Mouse (Mus musculus): ENCODE measurements around the gene Slc1a2. TPM values are rescaled to one million over a fixed set of nuclear protein-coding genes. Genes with fewer than 3 reads are reported as not detected.
A peak's percentile ranks its signal among the peaks of the same experiment; 100 is the strongest.

Gene Slc1a2
- polyA plus RNA-seq, 1 experiment: 0.90 TPM

GRCm38 (mm10) chr2:102636116-102636600 lies 22.3 kb upstream of the Slc1a2 start:
- TF ChIP-seq CTCF (IDR thresholded peaks at IDR 0.05; ENCODE audit: borderline replicate concordance, insufficient read depth, low read length) (no peak), POLR2A (IDR thresholded peaks at IDR 0.05; ENCODE audit: low read depth, low read length) (no peak)
- Histone ChIP-seq H3K4me1 (ENCODE audit: control insufficient read depth, insufficient read depth, low read length) (no peaks in the 10 kb centered on the region), H3K27ac (ENCODE audit: insufficient read depth, low read length) (no peak overlapping the region), H3K4me3 (ENCODE audit: insufficient read depth, low read length) (no peak overlapping the region)

- TF ChIP-seq CTCF (IDR thresholded peaks at IDR 0.05; ENCODE audit: borderline replicate concordance, insufficient read depth, low read length) (no peak), POLR2A (IDR thresholded peaks at IDR 0.05; ENCODE audit: low read depth, low read length) (no peak)
- Histone ChIP-seq H3K4me1 (ENCODE audit: control insufficient read depth, insufficient read depth, low read length) (no peaks in the 10 kb centered on the region), H3K4me3 (ENCODE audit: insufficient read depth, low read length) (no peak overlapping the region), H3K27ac (ENCODE audit: insufficient read depth, low read length) (no peak overlapping the region)
Observed at GRCm38 (mm10) chr2:102638140-102638539, 20.3 kb upstream of the Slc1a2 start.

- Histone ChIP-seq H3K4me3 (ENCODE audit: insufficient read depth, low read length) (no peak overlapping the region), H3K4me1 (ENCODE audit: control insufficient read depth, insufficient read depth, low read length) (no peaks in the 10 kb centered on the region), H3K27ac (ENCODE audit: insufficient read depth, low read length) (no peak overlapping the region)
- TF ChIP-seq CTCF (IDR thresholded peaks at IDR 0.05; ENCODE audit: borderline replicate concordance, insufficient read depth, low read length) (no peak), POLR2A (IDR thresholded peaks at IDR 0.05; ENCODE audit: low read depth, low read length) (no peak)
Observed at GRCm38 (mm10) chr2:102638690-102639089, 19.8 kb upstream of the Slc1a2 start.

GRCm38 (mm10) chr2:102648845-102649500 lies 9.5 kb upstream of the Slc1a2 start:
- no peak for TF ChIP-seq CTCF (IDR thresholded peaks at IDR 0.05; ENCODE audit: borderline replicate concordance, insufficient read depth, low read length)
- TF ChIP-seq POLR2A (IDR thresholded peaks at IDR 0.05; ENCODE audit: low read depth, low read length): no peak
- Histone ChIP-seq H3K27ac (ENCODE audit: insufficient read depth, low read length) (no peak overlapping the region), H3K4me3 (ENCODE audit: insufficient read depth, low read length) (no peak overlapping the region), H3K4me1 (ENCODE audit: control insufficient read depth, insufficient read depth, low read length) (no peaks in the 10 kb centered on the region)

- H3K27ac ChIP-seq (ENCODE audit: insufficient read depth, low read length): no peak overlapping the region
- TF ChIP-seq CTCF (IDR thresholded peaks at IDR 0.05; ENCODE audit: borderline replicate concordance, insufficient read depth, low read length) (no peak), POLR2A (IDR thresholded peaks at IDR 0.05; ENCODE audit: low read depth, low read length) (no peak)
- H3K4me3 ChIP-seq (ENCODE audit: insufficient read depth, low read length): no peak overlapping the region
- no peaks in the 10 kb centered on the region for H3K4me1 ChIP-seq (ENCODE audit: control insufficient read depth, insufficient read depth, low read length)
Observed at GRCm38 (mm10) chr2:102650322-102650721, 8.1 kb upstream of the Slc1a2 start.

GRCm38 (mm10) chr2:102655966-102656725 lies 2.3 kb upstream of the Slc1a2 start:
- Histone ChIP-seq H3K27ac (ENCODE audit: insufficient read depth, low read length) (no peak overlapping the region), H3K4me3 (ENCODE audit: insufficient read depth, low read length) (no peak overlapping the region), H3K4me1 (ENCODE audit: control insufficient read depth, insufficient read depth, low read length) (no peaks in the 10 kb centered on the region)
- TF ChIP-seq CTCF (IDR thresholded peaks at IDR 0.05; ENCODE audit: borderline replicate concordance, insufficient read depth, low read length): no peak

GRCm38 (mm10) chr2:102657726-102658125 lies 733 bp upstream of the Slc1a2 start:
- H3K4me3 ChIP-seq (ENCODE audit: insufficient read depth, low read length): no peak overlapping the region
- H3K4me1 ChIP-seq (ENCODE audit: control insufficient read depth, insufficient read depth, low read length): no peaks in the 10 kb centered on the region
- no peak for TF ChIP-seq CTCF (IDR thresholded peaks at IDR 0.05; ENCODE audit: borderline replicate concordance, insufficient read depth, low read length)
- TF ChIP-seq POLR2A (IDR thresholded peaks at IDR 0.05; ENCODE audit: low read depth, low read length): no peak

GRCm38 (mm10) chr2:102658661-102659520 lies 432 bp downstream of the Slc1a2 start:
- TF ChIP-seq CTCF (IDR thresholded peaks at IDR 0.05; ENCODE audit: borderline replicate concordance, insufficient read depth, low read length) (peak; percentile 16; the same call in 1 of the 2 replicates), POLR2A (IDR thresholded peaks at IDR 0.05; ENCODE audit: low read depth, low read length) (no peak)
- H3K4me1 ChIP-seq (ENCODE audit: control insufficient read depth, insufficient read depth, low read length): no peaks in the 10 kb centered on the region
- H3K4me3 ChIP-seq (ENCODE audit: insufficient read depth, low read length): peak overlapping the region; percentile 40
- no peak overlapping the region for H3K27ac ChIP-seq (ENCODE audit: insufficient read depth, low read length)

More at GRCm38 (mm10) chr2:102657726-102658125, 733 bp upstream of the Slc1a2 start:
- no peak overlapping the region for H3K27ac ChIP-seq (ENCODE audit: insufficient read depth, low read length)

GRCm38 (mm10) chr2:102659521-102659830 lies 1.0 kb downstream of the Slc1a2 start:
- Histone ChIP-seq H3K4me1 (ENCODE audit: control insufficient read depth, insufficient read depth, low read length) (no peaks in the 10 kb centered on the region), H3K4me3 (ENCODE audit: insufficient read depth, low read length) (peak overlapping the region; percentile 40; the same call in 1 of the 2 replicates), H3K27ac (ENCODE audit: insufficient read depth, low read length) (no peak overlapping the region)
- TF ChIP-seq CTCF (IDR thresholded peaks at IDR 0.05; ENCODE audit: borderline replicate concordance, insufficient read depth, low read length): no peak
- no peak for TF ChIP-seq POLR2A (IDR thresholded peaks at IDR 0.05; ENCODE audit: low read depth, low read length)
